Mouse (Mus musculus): Measurements from ENCODE around the gene Slc41a3. TPM values are rescaled to one million over a fixed set of nuclear protein-coding genes. Genes with fewer than 3 reads are reported as not detected.

Gene Slc41a3
- total RNA-seq, 2 experiments from 2014 or later, result 4.9 to 5.9 TPM

- no peak for DNase-seq
- intact Hi-C loops (cut with DNase I), result no loop called here
These were observed 59.2 kb downstream of the Slc41a3 start for GRCm38 (mm10) chr6:90663736-90664135.

- intact Hi-C loops (cut with DNase I), result no loop called here
- no peak for DNase-seq
These were observed 64.2 kb downstream of the Slc41a3 start for GRCm38 (mm10) chr6:90668693-90669092.

DNA sequence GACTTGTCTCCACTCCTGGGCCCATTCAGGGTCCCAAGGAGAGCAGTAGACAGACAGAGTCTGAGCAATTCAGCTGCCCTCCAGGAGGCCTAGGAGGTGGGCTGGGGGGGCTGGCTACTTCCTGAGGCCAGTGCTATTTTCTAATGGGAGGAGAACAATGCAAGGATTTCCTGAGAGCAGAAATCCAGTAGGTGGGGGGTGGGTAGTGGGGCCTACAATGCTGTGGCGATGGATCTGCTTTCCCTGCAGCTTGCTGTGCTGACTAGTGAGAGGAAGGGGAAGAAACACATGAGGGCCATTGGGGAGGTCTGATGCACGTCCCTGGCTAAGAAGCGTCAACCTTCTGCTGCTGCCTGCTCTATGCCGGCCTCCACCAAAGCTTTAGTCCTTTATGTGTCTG, 74.2 kb downstream of the Slc41a3 start:
- intact Hi-C loops (cut with DNase I), result no loop called here
- no peak for DNase-seq

DNA sequence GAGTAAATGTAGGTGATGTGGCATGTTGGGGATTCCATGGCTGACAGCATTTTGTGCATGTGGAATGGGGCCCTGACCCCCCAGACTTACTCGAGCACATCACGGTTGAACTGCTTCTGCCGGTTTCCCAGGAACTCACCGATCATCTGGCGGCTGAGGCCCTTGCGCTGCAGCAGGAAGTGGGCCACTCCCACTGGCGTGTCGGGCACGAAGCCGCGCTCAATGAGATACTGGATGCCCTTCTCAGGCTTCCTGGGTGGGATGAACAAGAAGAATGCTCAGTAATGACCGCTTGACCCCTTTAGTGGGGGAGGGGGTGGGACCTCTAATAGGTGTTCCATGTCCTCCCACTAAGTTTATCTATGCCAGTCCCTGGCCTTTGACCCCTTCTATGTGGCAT, 75.9 kb downstream of the Slc41a3 start:
- intact Hi-C loops (cut with DNase I), result no loop called here
- no peak for DNase-seq

DNA sequence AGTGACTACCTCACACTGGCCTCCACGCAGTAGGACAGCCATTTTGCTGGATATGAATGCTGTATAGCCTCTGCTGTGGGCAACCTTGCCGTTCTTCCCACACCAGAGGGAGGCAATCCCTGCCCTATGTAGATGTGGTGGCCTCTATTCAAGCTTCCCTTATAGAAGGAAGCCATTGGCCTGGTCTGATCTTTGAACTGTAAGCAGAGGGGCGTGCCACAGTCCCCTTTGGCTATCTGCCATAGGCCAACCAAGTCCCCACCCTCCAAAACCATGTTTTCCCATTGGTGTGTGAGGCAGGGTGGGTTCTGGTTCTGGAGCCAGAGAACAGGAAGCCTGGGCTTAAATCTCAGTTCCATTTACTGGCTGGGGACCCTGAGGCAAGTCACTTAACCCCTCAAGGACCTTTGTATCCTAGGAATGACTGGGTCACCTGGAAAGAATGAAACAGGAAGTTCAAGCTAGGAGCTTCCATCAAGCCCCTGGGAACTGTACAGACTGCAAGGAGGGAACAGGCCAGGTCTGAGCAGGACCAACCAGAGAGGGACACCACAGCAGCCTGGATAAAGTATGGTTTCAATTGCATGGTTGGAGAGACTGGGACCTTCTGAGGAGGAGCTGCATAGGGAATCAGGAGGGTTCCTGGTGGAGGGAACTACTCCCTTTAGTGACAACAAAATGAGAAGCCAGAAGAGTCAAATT, 79.5 kb downstream of the Slc41a3 start:
- no peak for DNase-seq
- intact Hi-C loops (cut with DNase I), result no loop called here

DNA sequence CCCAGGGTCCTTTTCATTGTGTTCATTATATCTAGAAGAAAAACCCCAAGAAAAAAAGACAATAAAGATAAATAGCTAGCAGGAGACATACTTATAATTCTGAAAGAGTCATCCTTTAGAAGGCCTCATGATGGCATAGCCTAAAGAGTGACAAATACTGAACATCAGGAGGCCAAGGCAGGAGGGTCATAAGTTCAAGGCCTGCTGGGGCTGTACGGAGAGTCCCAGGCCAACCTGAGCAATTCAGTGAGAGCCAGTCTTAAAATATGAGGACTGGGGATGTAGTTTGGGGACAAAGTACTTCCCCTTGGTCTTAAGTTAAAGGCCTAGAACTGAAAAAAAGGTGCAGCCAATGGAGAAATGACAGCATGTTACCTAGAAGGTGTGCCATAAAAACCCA, 82.3 kb downstream of the Slc41a3 start:
- intact Hi-C loops (cut with DNase I), result no loop called here
- DNase-seq, result no peak

DNA sequence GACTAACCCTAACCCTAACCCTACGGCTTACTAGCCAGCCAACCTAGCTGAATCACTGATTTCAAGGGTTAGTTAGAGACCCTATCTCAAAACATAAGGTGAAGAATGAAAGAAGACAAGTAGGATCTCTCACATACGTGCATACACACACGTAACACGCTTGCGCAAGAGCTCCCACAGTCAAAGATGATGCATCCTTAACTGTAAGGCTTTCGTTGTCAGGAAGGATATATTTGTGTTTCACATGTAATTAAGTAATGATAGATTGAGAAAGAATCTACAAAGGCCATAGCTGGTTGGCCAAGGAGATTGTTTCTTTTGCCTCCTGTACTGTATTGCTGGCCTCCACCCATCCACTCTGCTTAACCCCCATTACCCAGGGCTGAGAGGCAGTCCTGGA, 83.5 kb downstream of the Slc41a3 start:
- intact Hi-C loops (cut with DNase I), result no loop called here

GRCm38 (mm10) chr6:90688742-90689141, 84.2 kb downstream of the Slc41a3 start:
- intact Hi-C loops (cut with DNase I), result no loop called here

More for the DNA sequence above, 83.5 kb downstream of the Slc41a3 start:
- no peak for DNase-seq

DNA sequence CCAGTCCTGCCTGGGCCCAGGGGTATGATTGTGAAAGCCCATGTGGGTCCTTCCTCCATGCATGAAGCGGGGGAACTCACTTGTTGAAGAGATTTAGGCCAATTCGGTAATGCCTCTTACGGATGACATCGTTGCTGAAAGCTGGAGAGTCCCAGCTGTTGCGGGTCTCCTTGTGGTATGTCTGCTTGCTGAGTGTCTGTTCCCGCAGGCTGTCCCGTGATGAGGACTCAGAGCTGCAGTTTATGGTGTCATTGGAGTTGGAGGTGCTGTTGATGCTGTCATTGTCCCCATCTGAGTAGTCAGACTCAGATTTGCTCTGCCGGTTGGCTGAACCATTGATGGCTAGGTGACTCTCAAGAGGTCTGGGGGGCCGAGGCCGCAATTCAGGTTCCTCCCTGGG, 85.0 kb downstream of the Slc41a3 start:
- intact Hi-C loops (cut with DNase I), result no loop called here
- DNase-seq, result no peak

More at GRCm38 (mm10) chr6:90688742-90689141, 84.2 kb downstream of the Slc41a3 start:
- no peak for DNase-seq

GRCm38 (mm10) chr6:90691935-90692334, 87.4 kb downstream of the Slc41a3 start:
- no peak for DNase-seq
- intact Hi-C loops (cut with DNase I), result no loop called here

GRCm38 (mm10) chr6:90692404-90692803, 87.9 kb downstream of the Slc41a3 start:
- no peak for DNase-seq
- intact Hi-C loops (cut with DNase I), result no loop called here

DNA sequence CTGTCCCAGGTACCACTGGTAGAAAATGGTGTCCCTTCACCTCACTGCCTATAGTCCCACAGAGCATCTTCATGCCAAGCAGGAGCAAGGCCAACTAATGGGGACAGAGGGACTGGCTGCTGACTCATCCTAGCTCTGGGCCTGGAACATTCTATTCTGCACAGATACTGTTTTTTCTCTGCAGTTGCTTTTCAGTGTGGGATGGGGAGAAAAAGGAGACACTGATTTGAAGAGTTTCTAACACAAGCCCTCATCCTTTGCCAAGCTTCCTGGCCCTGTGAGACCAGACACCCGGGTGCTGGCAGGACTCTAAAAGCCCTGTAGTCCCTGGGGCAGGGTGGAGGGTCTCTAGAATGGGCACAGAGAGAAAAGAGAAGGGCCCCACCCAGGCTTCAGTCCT, 91.2 kb downstream of the Slc41a3 start:
- intact Hi-C loops (cut with DNase I), result no loop called here
- DNase-seq, result no peak

Small RNA genes lying within 50 kb of the gene (microRNA-seq; reads per million reads assigned to microRNA genes)
- gene Gm24816, result not detected

Other genes starting within 250 kb of the Slc41a3 start
- 10 to 100 TPM; 27.6 to 30.1 TPM for gene Zxdc, start 235.2 kb upstream of the Slc41a3 start, total RNA-seq (2021)
- 1 to 10 TPM; 6.7 to 8.5 TPM for gene Cfap100, start 175.9 kb upstream of the Slc41a3 start, total RNA-seq (2021)
- gene Klf15, start 142.1 kb upstream of the Slc41a3 start, total RNA-seq (2021), result 10 to 100 TPM; 11.7 to 12.3 TPM
- gene Aldh1l1, start 118.3 kb upstream of the Slc41a3 start, total RNA-seq (2021), result 10 to 100 TPM; 56.1 to 57.5 TPM

Data from left cerebral cortex, postnatal 4 days (tissue).